Mouse (Mus musculus) testis, adult 2 months (tissue): Measurements from ENCODE around the gene Clasrp. TPM values are rescaled to one million over a fixed set of nuclear protein-coding genes. Genes with fewer than 3 reads are reported as not detected.
A peak's percentile ranks its signal among the peaks of the same experiment; 100 is the strongest.

Source experiments
- H3K27ac ChIP-seq: fragments of 200-500 bp; 2 replicates; pipeline ENCODE4 v1.5.1; 2012; ENCODE audit warnings: low read depth, low read length; ENCODE audit not compliant: control insufficient read depth, insufficient read depth
- H3K27me3 ChIP-seq: fragments of 200-500 bp; 2 replicates; pipeline ENCODE4 v1.6.1; 2012; ENCODE audit warnings: mild to moderate bottlenecking, low read length, moderate library complexity; ENCODE audit not compliant: control insufficient read depth, insufficient read depth
- H3K36me3 ChIP-seq: fragments of 200-500 bp; 2 replicates; pipeline ENCODE4 v1.6.1; 2012; ENCODE audit warnings: mild to moderate bottlenecking, low read length; ENCODE audit not compliant: control insufficient read depth, insufficient read depth
- H3K4me1 ChIP-seq: fragments of 200-500 bp; 2 replicates; pipeline ENCODE4 v1.6.1; 2012; ENCODE audit warnings: low read length; ENCODE audit not compliant: control insufficient read depth, insufficient read depth
- H3K4me3 ChIP-seq: fragments of 200-500 bp; 2 replicates; pipeline ENCODE4 v1.5.1; 2012; ENCODE audit warnings: low read depth, mild to moderate bottlenecking, low read length, moderate library complexity, mixed read lengths; ENCODE audit not compliant: control insufficient read depth
- CTCF ChIP-seq: fragments of 200-500 bp; IDR thresholded peaks from 2 replicates; pipeline ENCODE4 v1.5.1; 2012; ENCODE audit warnings: low read depth, mild to moderate bottlenecking, inconsistent platforms, low read length, moderate library complexity; ENCODE audit not compliant: control insufficient read depth, insufficient read depth, insufficient replicate concordance
- POLR2A ChIP-seq: fragments of 200-500 bp; IDR thresholded peaks from 2 replicates; pipeline ENCODE4 v1.6.1; 2012; ENCODE audit warnings: low read depth, mild to moderate bottlenecking, inconsistent platforms, low read length, moderate library complexity; ENCODE audit not compliant: control insufficient read depth
- polyA plus RNA-seq: library from polyadenylated mRNA; depleted of rRNA; stranded (reverse); fragments of >200 nt; gene quantifications from 2 replicates; pipeline ENCODE4 v1.2.3, GENCODE M21; 2012

The Clasrp gene
- polyA plus RNA-seq, 1 experiment, result 99.3 TPM

- no peak overlapping the region for H3K27ac ChIP-seq
- H3K4me3 ChIP-seq, result no peak overlapping the region
- H3K27me3 ChIP-seq, result no peaks in the 10 kb centered on the region
- peaks cover 12% of the 10 kb centered on the region for H3K4me1 ChIP-seq
- TF ChIP-seq CTCF (no peak), POLR2A (no peak)
- no peaks in the 10 kb centered on the region for H3K36me3 ChIP-seq
Measured at GRCm38 (mm10) chr7:19623433-19623832, 19.1 kb upstream of the Clasrp start.

DNA sequence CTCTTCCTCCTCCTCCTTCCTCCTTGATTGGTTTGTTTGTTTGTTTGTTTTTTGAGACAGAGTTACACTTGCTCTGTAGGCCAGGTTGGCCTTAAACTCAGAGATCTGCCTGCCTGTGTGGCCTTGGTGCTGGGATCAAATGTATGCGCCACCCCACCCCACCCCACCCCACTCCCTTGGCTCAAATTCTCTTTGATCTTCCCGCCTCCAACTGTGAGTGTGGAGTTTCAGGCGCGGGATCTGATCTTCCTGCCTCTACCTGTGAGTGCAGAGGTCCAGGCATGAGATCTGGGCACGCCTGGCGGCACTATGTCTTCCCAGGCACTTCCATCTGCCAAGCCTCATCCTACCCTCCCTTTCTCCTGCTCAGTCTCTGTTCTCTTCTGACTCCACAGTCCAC lies 18.0 kb upstream of the Clasrp start:
- Histone ChIP-seq H3K36me3 (no peaks in the 10 kb centered on the region), H3K4me1 (peaks cover 4% of the 10 kb centered on the region), H3K27ac (no peak overlapping the region), H3K27me3 (no peaks in the 10 kb centered on the region), H3K4me3 (no peak overlapping the region)
- TF ChIP-seq CTCF (no peak), POLR2A (no peak)

- peaks cover 4% of the 10 kb centered on the region for H3K4me1 ChIP-seq
- no peaks in the 10 kb centered on the region for H3K36me3 ChIP-seq
- H3K4me3 ChIP-seq, result no peak overlapping the region
- H3K27ac ChIP-seq, result no peak overlapping the region
- H3K27me3 ChIP-seq, result no peaks in the 10 kb centered on the region
- TF ChIP-seq CTCF (no peak), POLR2A (no peak)
Measured at GRCm38 (mm10) chr7:19620811-19621210, 16.5 kb upstream of the Clasrp start.

- Histone ChIP-seq H3K4me3 (peak overlapping the region; percentile 56), H3K4me1 (peaks cover 4% of the 10 kb centered on the region), H3K27me3 (no peaks in the 10 kb centered on the region), H3K27ac (no peak overlapping the region), H3K36me3 (no peaks in the 10 kb centered on the region)
- TF ChIP-seq POLR2A (no peak), CTCF (peak; percentile 58; the same call in 1 of the 2 replicates)
Measured at GRCm38 (mm10) chr7:19619004-19619801, 14.9 kb upstream of the Clasrp start.

DNA sequence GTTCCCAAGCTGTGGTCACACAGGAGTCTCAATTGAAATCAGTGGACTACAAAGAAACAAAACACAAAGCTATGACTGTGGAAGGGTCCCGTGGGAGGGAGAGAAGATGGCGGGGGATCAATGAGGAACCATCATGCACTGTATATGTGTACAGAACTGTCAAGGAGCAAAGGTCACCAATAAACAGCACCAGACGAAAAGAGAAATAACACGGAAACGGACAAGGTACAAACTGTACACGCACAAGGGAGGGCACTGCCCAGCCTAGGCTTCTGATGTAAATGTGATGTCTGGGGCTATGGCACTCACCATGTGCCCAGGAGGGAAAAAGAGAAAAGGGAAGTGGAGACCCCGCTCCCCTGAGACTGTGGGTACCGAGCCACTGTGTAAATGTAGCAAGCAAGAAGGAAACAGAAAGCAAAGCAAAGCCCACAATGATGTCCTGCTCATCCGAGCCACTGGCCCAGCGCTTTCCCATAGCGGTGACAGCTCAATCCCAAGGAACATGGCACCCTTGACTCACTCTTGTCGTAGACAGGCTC lies 10.8 kb upstream of the Clasrp start:
- Histone ChIP-seq H3K27ac (no peak overlapping the region), H3K36me3 (no peaks in the 10 kb centered on the region), H3K4me1 (peaks cover 4% of the 10 kb centered on the region), H3K27me3 (no peaks in the 10 kb centered on the region), H3K4me3 (no peak overlapping the region)
- no peak for TF ChIP-seq POLR2A
- no peak for TF ChIP-seq CTCF

GRCm38 (mm10) chr7:19610969-19611368 lies 6.7 kb upstream of the Clasrp start:
- Histone ChIP-seq H3K27ac (no peak overlapping the region), H3K36me3 (no peaks in the 10 kb centered on the region), H3K27me3 (no peaks in the 10 kb centered on the region), H3K4me3 (no peak overlapping the region), H3K4me1 (no peaks in the 10 kb centered on the region)
- TF ChIP-seq POLR2A (no peak), CTCF (peak; percentile 56; the same call in 1 of the 2 replicates)

DNA sequence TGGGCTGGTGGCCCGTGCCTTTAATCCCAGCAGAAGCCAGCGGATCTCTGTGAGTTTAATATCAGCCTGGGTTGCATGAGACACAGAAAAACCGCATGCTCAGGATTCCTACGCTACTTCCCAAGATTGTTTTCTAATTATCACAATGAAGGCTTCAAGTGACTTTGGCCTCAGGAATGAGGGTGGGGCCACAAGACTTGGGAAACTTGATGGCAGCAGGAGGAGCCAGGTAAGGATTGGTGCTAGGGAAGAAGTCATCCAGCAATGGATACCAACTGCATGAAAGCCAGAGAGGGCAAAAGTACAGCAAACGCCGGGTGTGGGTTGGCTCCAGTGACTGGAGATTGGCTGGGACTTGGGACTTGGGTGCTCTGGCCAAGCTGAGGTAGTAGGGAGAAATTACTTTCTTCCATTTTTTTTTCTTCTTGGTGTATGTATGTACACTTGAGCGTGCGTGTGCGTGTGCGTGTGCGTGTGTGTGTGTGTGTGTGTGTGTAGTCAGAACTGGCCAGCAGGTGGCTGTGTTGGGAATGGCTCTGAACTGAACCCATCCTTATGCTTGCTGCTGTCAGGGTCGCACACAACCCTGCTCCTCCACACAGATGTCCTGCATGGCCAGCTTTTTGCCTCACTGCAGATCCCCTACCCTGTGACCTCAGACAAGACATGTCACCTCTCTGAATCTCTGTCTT lies 5.5 kb upstream of the Clasrp start:
- Histone ChIP-seq H3K36me3 (no peaks in the 10 kb centered on the region), H3K27me3 (no peaks in the 10 kb centered on the region), H3K4me1 (no peaks in the 10 kb centered on the region), H3K4me3 (no peak overlapping the region), H3K27ac (no peak overlapping the region)
- TF ChIP-seq POLR2A (no peak), CTCF (no peak)
